Mouse (Mus musculus) heart, embryonic 10.5 days (tissue): ENCODE results near the gene Hddc2. TPM values are rescaled to one million over a fixed set of nuclear protein-coding genes. Genes with fewer than 3 reads are reported as not detected.
"Not testable (repeated sequence)": the region's sequence is repeated elsewhere in the genome, so short reads cannot be mapped to it uniquely, and the experiment has no call there.

Experiments used
- DNase-seq: peaks from one replicate; pipeline ENCODE4 v3.0.0-alpha.2; 2017; ENCODE audit warnings: low spot score
- H3K27ac ChIP-seq: fragments of 300-500 bp; sonication (generic); 2 replicates; pipeline ENCODE4 v1.5.1; 2016; ENCODE audit warnings: mild to moderate bottlenecking
- H3K27me3 ChIP-seq: fragments of 300-500 bp; sonication (generic); 2 replicates; pipeline ENCODE4 v1.6.1; 2016; ENCODE audit warnings: mild to moderate bottlenecking; ENCODE audit not compliant: poor library complexity, insufficient read depth, severe bottlenecking
- H3K36me3 ChIP-seq: fragments of 300-500 bp; sonication (generic); 2 replicates; pipeline ENCODE4 v1.6.1; 2016; ENCODE audit warnings: mild to moderate bottlenecking, moderate library complexity
- H3K4me1 ChIP-seq: fragments of 300-500 bp; sonication (generic); 2 replicates; pipeline ENCODE4 v1.6.1; 2016; ENCODE audit warnings: mild to moderate bottlenecking
- H3K4me3 ChIP-seq: fragments of 300-500 bp; sonication (generic); 2 replicates; pipeline ENCODE4 v1.5.1; 2016; ENCODE audit warnings: mild to moderate bottlenecking, moderate library complexity
- H3K9me3 ChIP-seq: fragments of 300-500 bp; sonication (generic); 2 replicates; pipeline ENCODE4 v1.6.1; 2016; ENCODE audit warnings: mild to moderate bottlenecking, moderate library complexity
- WGBS: fragments of 180-500 bp; shearing (Covaris S2); methylation state at CpG from one replicate; pipeline ENCODE4 v1.1.7; 2016; 5-methylcytosine and 5-hydroxymethylcytosine counted together
- polyA plus RNA-seq: library from polyadenylated mRNA; unstranded; fragments of >200 nt; fragmentation: Nextera tagmentation; extraction: Ambion mirVana; gene quantifications from 2 replicates; pipeline ENCODE4 v1.2.1, GENCODE M21; 2016

The Hddc2 gene
- polyA plus RNA-seq, 1 experiment from 2014 or later, result 79.5 TPM

- Histone ChIP-seq H3K36me3 (no peaks in the 10 kb centered on the region), H3K4me1 (no peaks in the 10 kb centered on the region), H3K27me3 (no peaks in the 10 kb centered on the region), H3K9me3 (no peaks in the 10 kb centered on the region), H3K27ac (no peak overlapping the region), H3K4me3 (no peak overlapping the region)
- WGBS, result 25% methylated on average over 1 of the region's 1 CpGs
- no peak for DNase-seq
These were observed 6.1 kb upstream of the Hddc2 start for GRCm38 (mm10) chr10:31307024-31307598.

GRCm38 (mm10) chr10:31318491-31318890 lies 5.3 kb downstream of the Hddc2 start:
- 85% methylated on average over 5 of the region's 5 CpGs for WGBS
- H3K9me3 ChIP-seq, result no peaks in the 10 kb centered on the region
- H3K27me3 ChIP-seq, result no peaks in the 10 kb centered on the region
- peaks cover 6% of the 10 kb centered on the region; the same call in 1 of the 2 replicates for H3K4me1 ChIP-seq
- no peak overlapping the region for H3K27ac ChIP-seq
- H3K4me3 ChIP-seq, result no peak overlapping the region
- peaks cover 45% of the 10 kb centered on the region for H3K36me3 ChIP-seq
- DNase-seq, result no peak

- Histone ChIP-seq H3K27me3 (no peaks in the 10 kb centered on the region), H3K27ac (no peak overlapping the region), H3K4me1 (no peaks in the 10 kb centered on the region), H3K9me3 (no peaks in the 10 kb centered on the region), H3K4me3 (no peak overlapping the region), H3K36me3 (peaks cover 27% of the 10 kb centered on the region)
- DNase-seq, result no peak
- WGBS, result 82% methylated on average over 1 of the region's 1 CpGs
These were observed 16.3 kb downstream of the Hddc2 start for GRCm38 (mm10) chr10:31329436-31329835.

- no peaks in the 10 kb centered on the region for H3K27me3 ChIP-seq
- H3K4me3 ChIP-seq, result no peak overlapping the region
- no peaks in the 10 kb centered on the region for H3K4me1 ChIP-seq
- 80% methylated on average over 3 of the region's 3 CpGs for WGBS
- no peak for DNase-seq
- H3K36me3 ChIP-seq, result peaks cover 27% of the 10 kb centered on the region
- no peaks in the 10 kb centered on the region for H3K9me3 ChIP-seq
- H3K27ac ChIP-seq, result no peak overlapping the region
These were observed 17.2 kb downstream of the Hddc2 start for GRCm38 (mm10) chr10:31330286-31330962.

GRCm38 (mm10) chr10:31331225-31331775 lies 18.1 kb downstream of the Hddc2 start:
- Histone ChIP-seq H3K27ac (no peak overlapping the region), H3K36me3 (peaks cover 19% of the 10 kb centered on the region), H3K27me3 (no peaks in the 10 kb centered on the region), H3K4me3 (no peak overlapping the region), H3K4me1 (no peaks in the 10 kb centered on the region), H3K9me3 (no peaks in the 10 kb centered on the region)
- 83% methylated on average over 4 of the region's 4 CpGs for WGBS
- DNase-seq, result no peak

GRCm38 (mm10) chr10:31336432-31336831 lies 23.2 kb downstream of the Hddc2 start:
- H3K36me3 ChIP-seq, result no peaks in the 10 kb centered on the region
- H3K4me3 ChIP-seq, result no peak overlapping the region
- no peak for DNase-seq
- H3K27ac ChIP-seq, result no peak overlapping the region
- H3K4me1 ChIP-seq, result no peaks in the 10 kb centered on the region
- 89% methylated on average over 5 of the region's 5 CpGs for WGBS
- no peaks in the 10 kb centered on the region for H3K27me3 ChIP-seq
- no peaks in the 10 kb centered on the region for H3K9me3 ChIP-seq

- Histone ChIP-seq H3K36me3 (no peaks in the 10 kb centered on the region), H3K27me3 (no peaks in the 10 kb centered on the region), H3K9me3 (no peaks in the 10 kb centered on the region), H3K4me1 (no peaks in the 10 kb centered on the region), H3K27ac (no peak overlapping the region), H3K4me3 (no peak overlapping the region)
- no peak for DNase-seq
- WGBS, result 83% methylated on average over 8 of the region's 8 CpGs
These were observed 33.2 kb downstream of the Hddc2 start for GRCm38 (mm10) chr10:31346401-31346800.

GRCm38 (mm10) chr10:31351056-31351455 lies 37.9 kb downstream of the Hddc2 start:
- H3K36me3 ChIP-seq, result no peaks in the 10 kb centered on the region
- DNase-seq, result no peak
- no peaks in the 10 kb centered on the region for H3K27me3 ChIP-seq
- no peaks in the 10 kb centered on the region for H3K9me3 ChIP-seq
- no peak overlapping the region for H3K4me3 ChIP-seq
- no peaks in the 10 kb centered on the region for H3K4me1 ChIP-seq
- H3K27ac ChIP-seq, result no peak overlapping the region
- 83% methylated on average over 2 of the region's 2 CpGs for WGBS

- Histone ChIP-seq H3K27me3 (no peaks in the 10 kb centered on the region), H3K9me3 (no peaks in the 10 kb centered on the region), H3K36me3 (no peaks in the 10 kb centered on the region), H3K4me3 (no peak overlapping the region), H3K4me1 (no peaks in the 10 kb centered on the region), H3K27ac (no peak overlapping the region)
- WGBS, result 79% methylated on average over 1 of the region's 1 CpGs
- no peak for DNase-seq
These were observed 39.8 kb downstream of the Hddc2 start for GRCm38 (mm10) chr10:31352845-31353427.

- no peaks in the 10 kb centered on the region for H3K9me3 ChIP-seq
- H3K4me3 ChIP-seq, result no peak overlapping the region
- 67% methylated on average over 2 of the region's 2 CpGs for WGBS
- H3K27me3 ChIP-seq, result no peaks in the 10 kb centered on the region
- no peak for DNase-seq
- no peak overlapping the region for H3K27ac ChIP-seq
- no peaks in the 10 kb centered on the region for H3K36me3 ChIP-seq
- no peaks in the 10 kb centered on the region for H3K4me1 ChIP-seq
These were observed 41.0 kb downstream of the Hddc2 start for GRCm38 (mm10) chr10:31354141-31354540.

GRCm38 (mm10) chr10:31354886-31355461 lies 41.8 kb downstream of the Hddc2 start:
- H3K27ac ChIP-seq, result no peak overlapping the region
- H3K4me3 ChIP-seq, result no peak overlapping the region
- H3K27me3 ChIP-seq, result no peaks in the 10 kb centered on the region
- H3K36me3 ChIP-seq, result no peaks in the 10 kb centered on the region
- H3K4me1 ChIP-seq, result no peaks in the 10 kb centered on the region
- no peak for DNase-seq
- H3K9me3 ChIP-seq, result no peaks in the 10 kb centered on the region
- WGBS, result 80% methylated on average over 7 of the region's 7 CpGs

GRCm38 (mm10) chr10:31359749-31360148 lies 46.6 kb downstream of the Hddc2 start:
- Histone ChIP-seq H3K36me3 (no peaks in the 10 kb centered on the region), H3K27ac (no peak overlapping the region), H3K4me1 (no peaks in the 10 kb centered on the region), H3K4me3 (no peak overlapping the region), H3K27me3 (no peaks in the 10 kb centered on the region), H3K9me3 (no peaks in the 10 kb centered on the region)
- DNase-seq, result no peak
- 61% methylated on average over 4 of the region's 4 CpGs for WGBS

GRCm38 (mm10) chr10:31370200-31370599 lies 57.0 kb downstream of the Hddc2 start:
- H3K36me3 ChIP-seq, DNase-seq, H3K4me1 ChIP-seq, H3K27ac ChIP-seq, H3K27me3 ChIP-seq, H3K4me3 ChIP-seq, H3K9me3 ChIP-seq: not testable (repeated sequence)
- 13% methylated on average over 4 of the region's 5 CpGs for WGBS
